Mouse (Mus musculus): ENCODE data around the gene Steap2. TPM values are rescaled to one million over a fixed set of nuclear protein-coding genes. Genes with fewer than 3 reads are reported as not detected.
"Not testable (repeated sequence)": the region's sequence is repeated elsewhere in the genome, so short reads cannot be mapped to it uniquely, and the experiment has no call there.

Steap2 gene
- total RNA-seq (2021) = 1 to 10 TPM in 1 of 2 experiments, under 1 TPM in 1; 0.45 to 1.1 TPM
- long read RNA-seq, experiment 1 = 0 reads
- long read RNA-seq, experiment 2 = 0 reads

DNA sequence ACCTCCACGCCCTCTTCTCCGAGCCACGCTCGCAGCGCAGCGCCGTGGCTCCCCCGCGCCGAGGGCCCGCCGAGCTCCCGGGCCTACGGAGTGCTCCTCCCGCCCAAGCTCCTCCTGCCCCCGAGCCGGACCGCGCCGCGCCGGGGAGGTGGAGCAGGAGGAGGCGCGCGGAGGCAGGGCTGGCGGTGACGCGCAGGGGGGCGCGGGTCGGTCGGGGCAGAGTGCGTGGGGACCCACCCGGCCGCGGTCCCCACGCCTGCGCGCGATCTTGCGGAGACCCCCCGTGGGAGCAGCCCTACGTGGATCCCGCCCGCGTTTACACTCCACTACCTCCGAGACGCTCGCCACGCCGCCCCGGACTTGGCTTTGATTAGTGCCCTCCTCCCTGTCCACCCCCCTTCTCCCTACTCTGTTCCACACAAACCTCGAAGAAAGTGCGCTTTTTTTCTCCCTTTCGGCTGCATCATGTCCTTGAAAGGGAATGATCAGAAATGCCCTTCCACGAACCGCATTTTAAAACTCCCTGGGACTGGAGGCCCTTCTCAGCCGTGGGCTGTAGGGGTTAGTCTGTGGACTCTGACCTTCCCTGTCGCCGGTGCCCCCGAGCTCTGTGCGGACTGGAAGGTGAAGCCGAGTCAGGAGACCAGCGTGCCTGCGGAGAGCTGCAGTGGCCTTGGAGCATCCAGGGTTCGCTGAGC lies at the start of gene Steap2:
Gene Steap2, minus strand, starts transcription at position 623 of the 698 bp plus-strand sequence.
- DNase-seq = peak; percentile 36 to 43

- DNase-seq = no peak
These were observed 40.1 kb upstream of the Steap2 start for GRCm38 (mm10) chr5:5734445-5734844.

- no peak for DNase-seq
These were observed 38.5 kb upstream of the Steap2 start for GRCm38 (mm10) chr5:5732858-5733257.

- DNase-seq = no peak
These were observed 37.8 kb upstream of the Steap2 start for GRCm38 (mm10) chr5:5732208-5732607.

GRCm38 (mm10) chr5:5729904-5730303 lies 35.5 kb upstream of the Steap2 start:
- DNase-seq = no peak

DNA sequence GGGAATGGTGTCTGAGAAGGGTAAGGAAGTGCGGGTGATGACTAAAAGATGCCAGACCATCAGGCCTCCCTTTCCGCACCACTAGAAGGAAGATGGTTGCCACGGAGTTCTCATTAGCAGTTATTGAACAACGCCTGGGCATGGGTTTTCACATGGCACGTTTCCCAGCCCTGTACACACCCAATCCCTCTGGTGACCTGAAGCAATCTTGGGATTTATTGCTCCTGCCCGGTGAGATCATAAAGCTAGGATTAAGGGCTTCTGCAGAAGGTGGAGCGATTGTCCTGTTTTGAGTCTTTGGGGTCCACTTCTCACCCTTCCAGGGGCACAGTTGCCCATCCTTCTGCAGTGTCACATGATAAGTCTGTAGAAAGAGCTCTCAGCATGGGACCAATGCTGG lies 27.8 kb upstream of the Steap2 start:
- no peak for DNase-seq

- DNase-seq = no peak
These were observed 16.7 kb upstream of the Steap2 start for GRCm38 (mm10) chr5:5711032-5711431.

GRCm38 (mm10) chr5:5707341-5708278 lies 13.2 kb upstream of the Steap2 start:
- no peak for DNase-seq

- no peak for DNase-seq
These were observed 10.6 kb upstream of the Steap2 start for GRCm38 (mm10) chr5:5705019-5705418.

DNA sequence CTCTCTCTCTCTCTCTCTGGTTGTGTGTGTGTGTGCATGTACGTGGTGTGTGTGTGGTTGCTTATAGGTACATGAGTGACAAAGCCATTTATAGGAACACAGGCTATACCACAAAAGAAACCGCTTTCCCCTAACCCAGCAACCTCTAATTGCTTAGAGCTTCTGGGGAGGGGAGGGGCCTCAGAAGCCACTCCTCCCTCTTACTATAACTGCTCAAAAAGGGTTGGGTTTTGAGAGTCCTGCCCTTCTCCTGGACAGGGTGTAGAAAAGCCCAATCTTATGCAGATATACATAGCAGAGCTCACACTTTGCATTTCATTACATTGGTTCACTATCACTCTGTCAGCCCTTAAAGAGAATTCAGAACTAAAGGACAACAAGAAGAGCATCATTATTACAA lies 6.0 kb upstream of the Steap2 start:
- DNase-seq = no peak

- DNase-seq = no peak
These were observed 4.5 kb upstream of the Steap2 start for GRCm38 (mm10) chr5:5698830-5699229.

DNA sequence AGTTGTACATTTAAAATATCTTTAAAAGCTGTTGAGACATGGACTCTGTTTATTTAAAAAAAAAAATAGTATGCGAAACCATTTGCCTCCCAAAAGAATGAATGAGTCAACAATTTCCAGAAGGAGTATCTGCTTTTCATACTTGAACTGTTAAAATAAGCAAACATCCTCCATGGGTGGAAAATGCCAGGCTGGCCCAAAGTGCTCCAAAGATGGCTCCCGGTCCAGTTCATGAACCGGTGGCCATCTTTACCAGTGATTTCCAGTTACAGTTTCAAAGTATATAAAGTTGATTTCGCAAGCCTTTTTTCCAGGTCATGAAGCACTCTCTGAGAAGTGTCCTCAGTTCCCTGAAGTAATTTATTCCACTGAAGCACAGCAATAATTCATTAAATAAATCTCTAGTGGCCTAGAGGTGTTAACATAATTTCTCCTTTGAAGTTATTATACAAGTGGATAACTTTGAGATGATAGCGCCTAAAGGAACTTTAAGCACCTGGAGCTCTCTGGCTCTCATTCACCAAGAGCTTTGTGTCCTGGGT lies 1.1 kb upstream of the Steap2 start:
- no peak for DNase-seq

DNA sequence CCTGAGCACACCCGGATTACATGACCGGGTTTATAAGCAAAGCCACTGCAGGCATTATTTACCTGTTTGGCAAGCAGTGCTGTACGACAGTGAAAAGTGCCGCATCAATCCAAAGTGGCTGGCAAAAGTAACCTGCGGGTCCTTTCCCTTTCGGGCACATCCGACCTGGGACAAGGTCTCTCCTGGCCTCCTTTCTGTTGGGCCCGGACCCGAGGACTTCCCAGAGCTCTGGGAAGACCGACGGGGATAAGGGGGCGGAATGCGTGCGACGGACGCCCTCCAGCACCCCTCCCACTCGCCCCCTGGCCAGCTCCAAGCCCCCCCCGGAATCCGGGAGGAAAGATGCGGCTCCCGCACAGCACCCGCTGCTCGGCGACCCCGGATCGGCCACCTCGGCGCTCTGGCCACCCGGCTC lies 830 bp downstream of the Steap2 start:
- peak in 1 of 2 experiments; percentile 15 for DNase-seq

GRCm38 (mm10) chr5:5692167-5692738 lies 2.1 kb downstream of the Steap2 start:
- no peak for DNase-seq

- no peak for DNase-seq
These were observed 5.3 kb downstream of the Steap2 start for GRCm38 (mm10) chr5:5688945-5689540.

DNA sequence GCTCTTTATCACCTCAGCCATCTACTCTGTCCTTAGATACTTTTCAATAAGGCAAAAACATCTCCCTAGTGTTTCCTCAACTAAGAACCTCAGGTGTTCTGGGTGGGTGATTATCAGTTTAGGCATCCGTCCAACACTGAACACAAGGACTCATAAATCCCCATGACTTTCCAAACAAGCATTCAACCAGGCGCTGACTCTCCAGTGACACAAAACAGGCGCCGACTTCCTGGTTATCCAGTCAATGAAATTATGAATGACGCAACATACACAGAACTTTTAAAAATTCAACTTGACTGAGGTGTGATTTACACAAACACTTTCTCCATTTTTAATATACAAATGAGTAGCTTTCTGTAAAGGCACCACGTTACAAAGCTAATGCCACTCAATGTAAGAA lies 6.2 kb downstream of the Steap2 start:
- no peak for DNase-seq

- DNase-seq = no peak
These were observed 7.4 kb downstream of the Steap2 start for GRCm38 (mm10) chr5:5686973-5687372.

- not testable (repeated sequence) for DNase-seq
These were observed 9.4 kb downstream of the Steap2 start for GRCm38 (mm10) chr5:5684946-5685345.

- DNase-seq = no peak
These were observed 11.1 kb downstream of the Steap2 start for GRCm38 (mm10) chr5:5683292-5683691.

DNA sequence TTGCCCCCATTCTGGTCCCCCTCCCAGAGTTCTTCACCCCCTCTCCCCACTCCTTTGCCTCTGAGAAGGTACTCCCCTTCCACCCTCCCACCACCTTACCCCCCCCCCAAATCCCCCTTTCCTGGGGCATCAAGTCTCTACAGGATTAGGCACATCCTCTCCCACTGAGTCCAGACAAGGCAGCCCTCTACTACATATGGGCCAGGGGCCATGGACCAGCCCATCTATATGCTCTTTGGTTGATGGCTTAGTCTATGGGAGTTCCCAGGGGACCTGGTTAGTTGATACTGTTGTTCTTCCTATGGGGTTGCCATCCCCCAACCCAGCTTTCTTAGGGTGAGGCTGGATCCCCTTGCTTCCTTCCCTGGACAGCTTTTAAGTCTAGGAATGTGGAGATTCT lies 14.9 kb downstream of the Steap2 start:
- DNase-seq = no peak

DNA sequence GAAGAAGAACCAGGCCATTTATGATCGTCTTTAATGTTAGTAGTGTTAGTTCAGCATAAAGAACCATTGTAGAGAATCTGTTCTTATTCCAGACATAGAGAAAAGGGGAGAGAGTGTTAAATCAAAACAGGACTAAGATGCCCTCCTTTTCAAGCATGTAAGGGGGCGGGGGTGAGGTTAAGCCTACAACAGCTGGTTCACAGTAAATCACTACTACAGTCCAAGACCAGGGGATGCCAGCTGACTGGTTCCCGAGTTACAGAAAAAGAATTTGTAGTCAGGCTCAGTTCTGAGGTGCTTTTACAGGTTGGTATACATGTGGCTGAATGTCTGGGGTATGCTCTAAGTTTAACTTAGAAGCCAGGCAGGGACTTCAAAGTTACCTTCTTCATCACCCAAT lies 18.3 kb downstream of the Steap2 start:
- DNase-seq = no peak

- DNase-seq = no peak
These were observed 25.5 kb downstream of the Steap2 start for GRCm38 (mm10) chr5:5668920-5669319.

Measured in heart, adult 18-20 months (tissue).